Comparison of ENCODE assay signal across 10 mouse cellular contexts in genomic region chr11:86841261-86841660, GRCm38 (mm10). TPM values are rescaled to one million over a fixed set of nuclear protein-coding genes. Genes with fewer than 3 reads are reported as not detected.
A peak's percentile ranks its signal among the peaks of the same experiment; 100 is the strongest.
DNase-seq lines count a peak whose midpoint lies in the region; ATAC-seq lines count a peak whose summit lies in the region.
"Had no signal": no experiment of that assay in that cellular context is flagged by ENCODE, and none has a peak within 500 bp of the region (broad histone marks: within the 10 kb centered on the region; RNA-seq: fewer than 3 reads in every experiment).

No protein-coding gene starts in this region.

- no peak overlapping the region for H3K4me2 ChIP-seq in forebrain, embryonic 12.5 days
- H3K4me2 ChIP-seq in forebrain, embryonic 11.5 days (ENCODE audit: low read depth, low read length, severe bottlenecking), result no peak overlapping the region
- no peak overlapping the region for H3K4me2 ChIP-seq in kidney, embryonic 16.5 days (replicated peaks; ENCODE audit: low read depth, low read length)
- H3K4me2 ChIP-seq in hindbrain, embryonic 12.5 days (replicated peaks), result no peak overlapping the region
- H3K4me2 ChIP-seq: limb, embryonic 13.5 days had no signal

- H3K9ac ChIP-seq in forebrain, embryonic 12.5 days, result no peak overlapping the region
- H3K9ac ChIP-seq in forebrain, embryonic 11.5 days (ENCODE audit: low read length), result no peak overlapping the region
- H3K9ac ChIP-seq in kidney, embryonic 16.5 days (replicated peaks; ENCODE audit: low read length), result no peak overlapping the region
- H3K9ac ChIP-seq in hindbrain, embryonic 12.5 days, result no peak overlapping the region
- H3K9ac ChIP-seq: limb, embryonic 13.5 days had no signal

- H3K4me3 ChIP-seq in forebrain, embryonic 12.5 days (replicated peaks), result no peak overlapping the region
- no peak overlapping the region for H3K4me3 ChIP-seq in forebrain, embryonic 11.5 days (ENCODE audit: low read depth, low read length)
- H3K4me3 ChIP-seq in kidney, embryonic 16.5 days (ENCODE audit: low read length), result no peak overlapping the region
- H3K4me3 ChIP-seq in hindbrain, embryonic 12.5 days, result no peak overlapping the region
- H3K4me3 ChIP-seq: limb, embryonic 13.5 days had no signal

- H3K27me3 ChIP-seq in forebrain, embryonic 12.5 days, result no peaks in the 10 kb centered on the region
- H3K27me3 ChIP-seq in forebrain, embryonic 11.5 days (ENCODE audit: control insufficient read depth, insufficient read depth, low read length), result no peaks in the 10 kb centered on the region
- no peaks in the 10 kb centered on the region for H3K27me3 ChIP-seq in kidney, embryonic 16.5 days (ENCODE audit: insufficient read depth, low read length)
- H3K27me3 ChIP-seq in hindbrain, embryonic 12.5 days, result no peaks in the 10 kb centered on the region
- H3K27me3 ChIP-seq: limb, embryonic 13.5 days had no signal

- no peak for ATAC-seq in forebrain, embryonic 12.5 days (ENCODE audit: low FRiP score)
- no peak for ATAC-seq in forebrain, embryonic 11.5 days (replicated peaks; ENCODE audit: low FRiP score)
- ATAC-seq in kidney, embryonic 16.5 days (ENCODE audit: low FRiP score, low TSS enrichment), result no peak
- no peak for ATAC-seq in hindbrain, embryonic 12.5 days (ENCODE audit: low FRiP score)

- H3K27ac ChIP-seq in forebrain, embryonic 12.5 days, result peak overlapping the region; percentile 84; the same call in 1 of the 2 replicates
- no peak overlapping the region for H3K27ac ChIP-seq in forebrain, embryonic 11.5 days (ENCODE audit: low read depth, low read length)
- H3K27ac ChIP-seq in kidney, embryonic 16.5 days (ENCODE audit: low read length), result peak overlapping the region; percentile 84
- H3K27ac ChIP-seq in hindbrain, embryonic 12.5 days, result peak overlapping the region; percentile 67; the same call in 1 of the 2 replicates
- H3K27ac ChIP-seq: limb, embryonic 13.5 days had no signal

- no peak for DNase-seq in forebrain, embryonic 11.5 days (ENCODE audit: low spot score)
- DNase-seq in kidney, adult 11 months, result no peak
- peak; percentile 53 for DNase-seq in 3T3-L1 (ENCODE audit: low read depth, low spot score)
- DNase-seq in ovary, postnatal 36 days (ENCODE audit: low spot score), result no peak
- no peak for DNase-seq in thymus, postnatal 4 days
- DNase-seq: cerebellum, postnatal 14 days had no signal

- WGBS in forebrain, embryonic 12.5 days, result 85% methylated on average over 8 of the region's 8 CpGs
- 87% methylated on average over 8 of the region's 8 CpGs for WGBS in forebrain, embryonic 11.5 days
- 70% methylated on average over 8 of the region's 8 CpGs for WGBS in kidney, embryonic 16.5 days
- 82% methylated on average over 8 of the region's 8 CpGs for WGBS in hindbrain, embryonic 12.5 days

- H3K4me1 ChIP-seq in forebrain, embryonic 12.5 days, result peaks cover 26% of the 10 kb centered on the region
- H3K4me1 ChIP-seq in forebrain, embryonic 11.5 days (replicated peaks; ENCODE audit: control insufficient read depth, insufficient read depth, low read length), result peaks cover 4% of the 10 kb centered on the region; the same call in 1 of the 2 replicates
- H3K4me1 ChIP-seq in kidney, embryonic 16.5 days (ENCODE audit: insufficient read depth, low read length), result peaks cover 23% of the 10 kb centered on the region
- peaks cover 18% of the 10 kb centered on the region for H3K4me1 ChIP-seq in hindbrain, embryonic 12.5 days

- no peaks in the 10 kb centered on the region for H3K9me3 ChIP-seq in forebrain, embryonic 12.5 days
- H3K9me3 ChIP-seq in forebrain, embryonic 11.5 days (ENCODE audit: control insufficient read depth, low read length), result no peaks in the 10 kb centered on the region
- H3K9me3 ChIP-seq in kidney, embryonic 16.5 days (ENCODE audit: low read length), result 0 out of 2 replicates have a peak, but pooled peaks cover 2% of the 10 kb centered on the region
- no peaks in the 10 kb centered on the region for H3K9me3 ChIP-seq in hindbrain, embryonic 12.5 days (replicated peaks)
- H3K9me3 ChIP-seq: limb, embryonic 13.5 days had no signal

- no peaks in the 10 kb centered on the region for H3K36me3 ChIP-seq in forebrain, embryonic 12.5 days (replicated peaks)
- no peaks in the 10 kb centered on the region for H3K36me3 ChIP-seq in forebrain, embryonic 11.5 days (ENCODE audit: control insufficient read depth, insufficient read depth, low read length)
- H3K36me3 ChIP-seq in kidney, embryonic 16.5 days (ENCODE audit: insufficient read depth, low read length), result no peaks in the 10 kb centered on the region
- no peaks in the 10 kb centered on the region for H3K36me3 ChIP-seq in hindbrain, embryonic 12.5 days
- H3K36me3 ChIP-seq: limb, embryonic 13.5 days had no signal

RNA-seq across cellular contexts. Expression of gene Dhx40, which starts 33.7 kb away (rescaled TPM):
- polyA plus RNA-seq in forebrain, embryonic 12.5 days (2016; fragmentation: Nextera tagmentation; extraction: Ambion mirVana), result 44.0 and 48.2 TPM in 2 replicates
- polyA plus RNA-seq in forebrain, embryonic 11.5 days (2014; fragmentation: Nextera tagmentation; extraction: Ambion mirVana), result 47.5 and 54.1 TPM in 2 replicates
- polyA plus RNA-seq in kidney, embryonic 16.5 days (2015; fragmentation: Nextera tagmentation; extraction: Ambion mirVana), result 37.8 and 38.4 TPM in 2 replicates
- 38.7 and 39.0 TPM in 2 replicates for polyA plus RNA-seq in hindbrain, embryonic 12.5 days (2016; fragmentation: Nextera tagmentation; extraction: Ambion mirVana)
